Mouse (Mus musculus): ENCODE measurements at regions not wholly inside any gene's neighbourhood (a gene's known extent, or its start where the extent isn't known, plus 50 kb on each side); places are given as distances from the start of the nearest gene placed in this dataset.

DNA sequence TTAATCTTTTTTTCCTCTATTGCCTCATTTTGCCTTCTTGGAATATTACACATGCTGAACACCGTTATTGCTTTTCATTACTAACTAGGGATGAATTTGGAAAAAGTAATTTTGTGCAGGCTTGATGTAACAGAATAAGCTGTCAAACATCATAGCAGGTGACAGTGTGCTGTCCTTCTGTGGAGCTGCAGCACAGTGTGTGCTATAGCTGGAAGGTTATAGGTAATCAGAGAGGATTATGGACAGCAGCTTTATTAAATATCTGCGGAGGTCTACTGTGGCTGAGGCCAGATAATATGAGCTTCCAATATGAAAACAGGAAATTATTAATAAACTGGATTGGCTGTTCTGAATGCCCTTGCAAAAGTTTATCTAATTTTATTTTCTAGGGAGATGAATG is 431.9 kb downstream of the Gm8797 start:
- TF ChIP-seq CTCF (IDR thresholded peaks at IDR 0.05) (no peak), EP300 (IDR thresholded peaks at IDR 0.05) (no peak)
